Mouse (Mus musculus) MEL-GATA-1-ER (cell line): Measurements from ENCODE around the gene Mtmr2.
A peak's percentile ranks its signal among the peaks of the same experiment; 100 is the strongest.
"Not testable (repeated sequence)": the region's sequence is repeated elsewhere in the genome, so short reads cannot be mapped to it uniquely, and the experiment has no call there.

Experiments used
- DNase-seq: peaks from one replicate; pipeline ENCODE4 v3.0.0-alpha.2; 2012; ENCODE audit warnings: low read depth; ENCODE audit errors: extremely low read depth

Gene Mtmr2

GRCm38 (mm10) chr9:13748404-13748797 lies at the start of gene Mtmr2:
TSS of gene Mtmr2 (plus strand) at chr9:13748410.
- peak; percentile 41 for DNase-seq

DNA sequence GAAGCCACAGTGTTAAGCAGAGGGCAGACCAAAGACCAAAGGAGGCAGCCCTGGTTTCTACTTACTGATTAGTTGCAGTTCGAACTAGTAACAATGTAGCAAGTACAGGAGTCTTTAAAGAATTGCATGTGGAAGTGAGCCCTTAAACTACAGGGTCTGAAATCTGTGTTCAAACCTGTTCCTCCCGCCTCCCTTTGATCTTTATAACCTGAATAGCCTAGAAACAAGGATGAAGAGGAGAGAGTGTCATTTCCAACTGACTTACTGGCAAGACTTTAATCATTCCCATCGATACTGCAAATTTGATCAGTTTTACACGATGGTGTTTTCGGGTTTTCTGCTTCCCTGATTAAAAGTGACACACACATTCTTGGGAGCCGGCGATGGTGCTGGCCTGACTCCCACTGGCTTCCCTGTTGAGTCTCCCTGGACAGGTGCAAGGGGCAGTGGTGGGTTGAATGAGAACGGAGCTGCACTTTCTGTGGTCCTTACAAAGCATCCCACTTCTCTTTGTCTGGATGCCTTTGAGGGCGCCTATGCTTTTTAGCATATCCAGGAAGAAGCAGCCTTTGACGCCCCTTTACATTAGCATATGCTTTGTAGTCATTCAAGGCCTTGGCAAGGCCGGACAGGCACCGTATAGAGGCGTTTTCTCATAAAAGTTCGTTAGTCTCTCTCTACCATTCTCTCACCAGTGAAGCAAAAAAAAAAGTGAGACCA lies 49.0 kb upstream of the Mtmr2 start:
- DNase-seq = no peak

GRCm38 (mm10) chr9:13699781-13700116 lies 48.5 kb upstream of the Mtmr2 start:
- no peak for DNase-seq

DNA sequence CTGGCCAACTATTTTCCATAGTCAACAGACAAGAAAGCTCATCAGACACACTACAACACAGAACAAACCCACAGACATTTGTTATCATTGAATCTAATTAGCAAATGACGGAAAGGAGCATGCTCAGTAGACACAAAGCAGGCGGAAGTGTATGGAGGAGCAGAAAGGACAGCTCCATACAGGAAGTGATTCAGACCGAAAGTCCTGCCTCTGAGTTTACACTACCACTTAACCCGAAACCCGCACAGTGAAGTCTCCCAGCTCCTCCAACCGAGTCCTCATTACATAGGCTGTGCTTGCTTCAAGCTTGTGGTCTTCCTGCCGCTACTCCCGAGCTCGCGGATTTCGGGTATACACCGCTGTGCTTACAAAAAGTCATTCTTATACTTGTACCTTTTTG lies 46.4 kb upstream of the Mtmr2 start:
- DNase-seq = no peak

DNA sequence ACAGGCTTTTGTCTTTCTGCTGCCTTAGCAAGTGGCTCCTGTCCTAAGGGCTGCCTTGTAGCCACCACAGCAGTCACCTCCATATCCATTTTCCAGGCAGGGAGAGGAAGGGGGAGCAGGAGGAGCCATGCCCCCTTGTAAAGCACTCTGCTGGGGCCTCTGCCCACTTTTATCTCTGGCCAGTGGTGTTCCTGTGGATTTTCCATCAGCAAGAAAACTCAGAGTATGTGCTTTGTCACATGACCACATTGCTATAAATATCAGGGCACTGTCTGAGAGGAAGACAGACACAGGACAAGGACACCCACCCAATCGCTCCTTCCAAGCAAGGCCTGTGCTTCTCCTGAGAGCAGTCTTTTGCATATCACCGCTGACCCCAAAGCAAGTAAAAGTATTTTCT lies 45.1 kb upstream of the Mtmr2 start:
- DNase-seq = no peak

DNA sequence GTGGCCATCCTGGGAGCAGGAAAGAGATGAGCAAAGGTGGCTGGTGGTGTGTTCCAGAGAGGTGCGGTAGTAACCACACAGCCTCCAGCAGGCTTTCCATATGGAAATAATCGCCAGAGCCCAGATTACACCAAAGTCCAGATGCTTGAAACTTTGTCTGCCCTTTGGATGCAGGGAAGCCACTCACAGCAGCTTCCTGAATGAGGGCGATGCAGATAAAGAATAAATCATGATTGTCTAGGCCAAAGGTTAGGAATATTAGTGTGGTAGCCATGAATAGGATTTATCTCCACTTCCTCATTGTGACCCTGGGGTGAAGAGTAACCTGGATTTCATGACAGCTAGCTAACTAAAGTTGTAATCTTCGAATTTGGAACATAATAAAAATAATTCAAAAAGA lies 43.3 kb upstream of the Mtmr2 start:
- no peak for DNase-seq

GRCm38 (mm10) chr9:13707066-13707555 lies 41.1 kb upstream of the Mtmr2 start:
- no peak for DNase-seq

DNA sequence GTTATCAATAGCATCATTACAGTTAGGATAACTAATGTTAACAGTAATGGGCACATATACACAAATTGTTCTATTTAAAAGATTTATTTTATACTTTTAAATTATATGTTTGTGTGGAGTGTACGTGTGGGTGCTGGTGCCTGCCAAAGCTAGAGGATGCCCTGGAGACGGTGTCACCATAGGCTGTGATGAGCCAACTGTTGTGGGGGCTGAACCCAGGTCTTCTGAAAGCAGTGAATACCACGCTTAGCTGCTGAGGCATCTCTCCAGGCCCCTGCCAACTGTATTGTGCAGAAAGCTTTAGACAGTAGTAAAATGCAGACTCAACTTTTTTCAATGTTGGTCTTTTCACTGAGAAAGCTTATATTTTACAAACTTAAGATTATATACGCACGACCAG lies 38.8 kb upstream of the Mtmr2 start:
- DNase-seq = no peak

DNA sequence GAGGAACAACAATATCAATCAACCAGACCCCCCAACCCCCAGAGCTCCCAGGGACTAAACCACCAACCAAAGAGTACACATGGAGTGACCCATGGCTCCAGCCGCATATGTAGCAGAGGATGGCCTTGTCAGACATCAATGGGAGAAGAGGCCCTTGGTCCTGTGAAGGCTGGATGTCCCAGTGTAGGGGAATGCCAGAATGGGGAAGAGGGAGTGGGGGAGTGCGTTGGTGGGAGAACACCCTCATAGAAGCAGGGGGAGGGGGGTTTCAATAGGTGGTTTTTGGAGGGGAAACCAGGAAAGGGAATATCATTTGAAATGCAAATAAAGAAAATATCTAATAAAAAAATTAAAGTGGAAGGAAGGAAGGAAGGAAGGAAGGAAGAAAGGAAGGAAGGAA lies 32.3 kb upstream of the Mtmr2 start:
- not testable (repeated sequence) for DNase-seq

GRCm38 (mm10) chr9:13716316-13717099 lies 31.7 kb upstream of the Mtmr2 start:
- DNase-seq = peak; percentile 68

GRCm38 (mm10) chr9:13748798-13749674 lies 826 bp downstream of the Mtmr2 start:
- DNase-seq = peak; percentile 84

DNA sequence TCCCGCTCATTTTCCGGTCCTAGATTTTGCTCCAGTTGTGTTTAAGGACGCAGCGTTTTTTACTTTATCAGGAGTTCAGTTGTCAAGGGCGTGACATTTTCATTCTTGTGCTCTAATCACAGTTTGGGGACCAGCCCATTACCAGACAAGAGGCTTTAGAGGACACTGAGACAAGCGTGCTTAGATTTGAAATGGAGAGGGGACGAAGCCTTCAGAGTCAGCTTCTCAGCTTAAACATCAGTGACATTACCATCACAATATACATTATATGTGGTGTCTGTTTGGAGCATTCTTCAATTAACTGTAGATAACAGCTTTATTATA lies 1.4 kb downstream of the Mtmr2 start:
- peak; percentile 41 for DNase-seq

DNA sequence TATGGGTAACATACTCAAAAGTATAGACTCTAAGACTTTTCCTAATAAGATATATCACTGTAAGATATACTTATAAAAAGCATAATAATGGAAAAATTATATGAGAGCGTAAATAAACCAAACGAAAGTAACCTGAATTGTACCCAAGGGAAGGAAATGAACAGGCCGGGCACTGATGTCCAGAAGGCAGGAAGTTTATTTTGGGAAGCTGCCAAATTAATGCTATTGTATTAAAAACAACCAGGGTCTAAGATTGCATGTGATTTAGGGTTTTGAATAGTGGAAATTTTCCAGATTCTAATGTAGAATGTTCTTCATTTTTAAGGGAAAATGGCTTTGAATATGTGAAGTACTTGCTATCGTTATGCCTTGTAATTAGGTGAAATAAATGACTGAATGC lies 4.3 kb downstream of the Mtmr2 start:
- no peak for DNase-seq

DNA sequence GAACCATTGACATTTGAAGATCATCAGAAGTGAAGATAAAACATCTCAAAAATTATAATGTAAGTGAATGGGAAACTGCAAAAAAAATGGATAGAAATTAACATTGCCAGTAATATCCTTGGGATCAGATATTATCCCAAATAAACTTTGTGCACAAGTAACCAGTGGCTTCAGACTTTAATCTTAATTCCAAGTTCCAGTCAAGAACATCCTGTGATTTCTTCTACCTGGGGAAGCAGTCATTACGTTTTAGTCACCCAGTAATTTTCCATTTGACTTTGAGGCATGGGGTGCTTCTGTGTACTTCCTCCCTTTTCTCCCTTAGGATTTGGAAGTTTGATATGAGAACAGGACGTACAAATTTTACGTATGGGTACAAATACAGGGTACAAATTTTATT lies 12.2 kb downstream of the Mtmr2 start:
- no peak for DNase-seq

DNA sequence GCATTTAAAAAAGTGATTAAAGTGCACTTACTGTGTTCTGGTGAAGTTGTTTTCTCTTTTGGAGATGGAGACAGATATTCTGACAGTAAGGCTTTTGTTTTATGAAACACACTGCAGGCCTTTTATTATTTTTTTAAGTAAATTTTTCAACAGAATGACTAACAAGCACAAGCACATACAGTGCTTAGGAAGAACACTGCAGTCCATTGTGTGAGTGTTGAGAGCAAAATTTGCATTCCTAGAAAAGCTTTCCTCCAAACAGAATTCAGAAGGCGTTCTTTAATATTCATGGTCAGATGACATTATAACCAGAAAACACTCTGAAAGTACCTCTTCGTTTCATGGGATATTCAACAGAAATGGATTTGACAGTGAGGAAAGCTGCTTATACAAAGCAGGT lies 17.4 kb downstream of the Mtmr2 start:
- no peak for DNase-seq

- no peak for DNase-seq
Observed at GRCm38 (mm10) chr9:13766570-13766969, 18.4 kb downstream of the Mtmr2 start.

DNA sequence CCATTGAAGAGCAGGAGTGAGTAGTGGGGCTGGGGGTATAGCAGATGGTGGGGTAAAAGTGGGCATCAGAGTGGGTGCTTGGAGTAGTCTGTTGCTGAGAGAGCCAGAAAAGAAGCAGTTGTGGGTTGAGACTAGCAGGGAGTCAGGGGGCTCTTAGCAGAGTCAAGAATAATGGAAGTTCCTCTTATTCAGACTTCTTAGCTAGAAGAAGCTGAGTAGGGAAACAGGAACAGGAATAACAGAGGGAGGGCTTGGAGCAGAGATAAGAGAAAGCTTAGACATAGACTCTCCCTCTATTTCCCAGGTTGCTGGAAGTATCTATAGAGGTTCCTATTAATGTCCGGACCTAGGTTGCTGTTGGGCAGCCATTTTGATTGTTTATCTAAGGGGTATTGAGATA lies 26.5 kb downstream of the Mtmr2 start:
- DNase-seq = peak; percentile 78

DNA sequence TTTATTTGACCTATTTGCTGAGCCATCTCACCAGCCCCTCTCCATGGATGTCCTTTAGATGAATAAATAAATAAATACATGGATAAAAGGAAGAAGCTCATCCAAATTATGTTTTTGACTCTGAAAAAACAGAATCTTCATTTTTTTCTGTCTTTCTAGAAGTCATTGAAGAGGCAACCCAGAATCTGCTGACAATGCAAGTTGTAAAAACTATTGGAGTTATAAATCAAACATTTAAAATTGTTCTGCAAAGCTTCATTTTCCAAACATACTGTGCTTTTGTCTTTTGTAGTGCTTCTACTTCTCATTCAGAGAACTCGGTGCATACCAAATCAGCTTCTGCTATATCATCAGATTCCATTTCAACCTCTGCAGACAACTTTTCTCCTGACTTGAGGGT lies 33.8 kb downstream of the Mtmr2 start:
- DNase-seq = no peak

GRCm38 (mm10) chr9:13790864-13791263 lies 42.7 kb downstream of the Mtmr2 start:
- DNase-seq = not testable (repeated sequence)

GRCm38 (mm10) chr9:13794302-13794701 lies 46.1 kb downstream of the Mtmr2 start:
- no peak for DNase-seq

DNA sequence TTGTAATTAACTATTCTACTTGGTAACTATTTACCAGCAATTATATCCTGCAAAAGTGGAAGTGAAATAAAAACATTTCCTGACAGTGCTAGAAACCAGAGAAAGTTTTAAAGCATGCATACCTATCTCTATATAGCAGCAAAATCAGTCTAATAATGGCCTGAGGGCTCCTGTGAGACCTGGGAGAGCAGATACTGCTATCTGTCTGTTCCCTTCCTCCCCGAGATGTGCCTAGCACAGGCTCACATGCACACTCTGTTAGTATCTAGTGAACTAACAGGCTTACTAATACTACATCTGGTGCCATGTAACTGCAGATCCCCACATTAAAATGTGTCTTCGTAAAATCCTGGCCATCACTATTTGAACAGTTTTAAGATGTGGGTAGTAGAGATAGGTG lies 46.5 kb downstream of the Mtmr2 start:
- no peak for DNase-seq

DNA sequence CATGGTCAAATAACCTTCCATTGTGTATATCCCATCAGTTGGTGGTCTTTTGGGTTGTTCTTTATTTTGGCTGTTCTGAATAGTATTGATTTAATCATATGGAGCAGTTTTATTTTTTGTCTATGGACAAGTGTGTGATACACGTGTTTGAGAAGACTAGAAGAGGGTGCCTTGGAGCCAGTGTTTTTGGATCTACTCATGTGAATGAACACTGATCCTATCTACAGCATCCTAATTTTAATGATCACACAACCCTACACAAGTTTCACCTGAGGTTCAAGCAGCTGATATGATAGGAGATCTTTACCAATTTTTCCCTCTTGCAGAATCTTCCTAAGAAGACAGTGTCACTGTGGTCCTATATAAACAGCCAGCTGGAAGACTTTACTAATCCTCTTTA lies 56.3 kb downstream of the Mtmr2 start:
- no peak for DNase-seq
